Mouse (Mus musculus) erythroblast, embryonic 14.5 days (primary cell): ENCODE measurements around the gene Ifit3. TPM values are rescaled to one million over a fixed set of nuclear protein-coding genes. Genes with fewer than 3 reads are reported as not detected.
"Not testable (repeated sequence)": the region's sequence is repeated elsewhere in the genome, so short reads cannot be mapped to it uniquely, and the experiment has no call there.

Experiments
- H3K27me3 ChIP-seq: 2 replicates; pipeline ENCODE4 v1.6.1; 2012; ENCODE audit warnings: inconsistent platforms; ENCODE audit not compliant: control insufficient read depth
- H3K36me3 ChIP-seq: 2 replicates; pipeline ENCODE4 v1.6.1; 2012; ENCODE audit warnings: mild to moderate bottlenecking, inconsistent platforms; ENCODE audit not compliant: control insufficient read depth
- H3K4me1 ChIP-seq: 2 replicates; pipeline ENCODE4 v1.6.1; 2012; ENCODE audit warnings: inconsistent platforms; ENCODE audit not compliant: control insufficient read depth
- H3K4me3 ChIP-seq: replicated peaks from 2 replicates; pipeline ENCODE3; 2012; ENCODE audit warnings: moderate library complexity, mild to moderate bottlenecking, inconsistent platforms
- H3K9me3 ChIP-seq: 2 replicates; pipeline ENCODE4 v1.6.1; 2012; ENCODE audit warnings: low read length, inconsistent platforms, mixed read lengths; ENCODE audit not compliant: control insufficient read depth
- GATA1 ChIP-seq: IDR thresholded peaks from 2 replicates; pipeline ENCODE4 v1.6.1; 2012; ENCODE audit warnings: low read length, inconsistent platforms, mixed read lengths
- TAL1 ChIP-seq: IDR thresholded peaks from 3 replicates; pipeline ENCODE4 v1.6.1; 2012; ENCODE audit warnings: low read length, inconsistent platforms, mixed read lengths
- polyA plus RNA-seq: library from polyadenylated mRNA; stranded (reverse); fragments of >175 nt; gene quantifications from 2 replicates; pipeline ENCODE4 v1.2.3, GENCODE M21; 2012

Ifit3 gene
- polyA plus RNA-seq, 1 experiment, result not detected

DNA sequence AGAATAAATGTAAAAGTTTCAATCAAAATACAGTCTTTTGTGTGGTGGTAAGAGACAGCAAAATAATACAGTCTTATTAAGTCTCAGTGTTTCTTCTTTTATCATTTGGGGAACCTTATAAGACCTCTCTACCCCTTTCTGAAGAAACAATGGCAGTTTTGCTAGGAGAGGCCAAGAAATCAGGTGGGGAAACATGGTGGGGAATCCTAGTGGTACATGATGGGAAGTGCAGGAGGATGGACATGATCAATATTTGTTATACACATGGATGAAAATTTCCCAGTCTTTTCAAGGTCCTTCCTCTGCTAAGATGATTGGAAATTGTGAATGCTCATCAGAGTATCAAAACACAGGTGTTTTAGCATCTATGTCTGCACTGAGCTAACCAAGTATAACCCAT is 5.6 kb downstream of the Ifit3 start:
- no peak overlapping the region for H3K4me3 ChIP-seq
- no peaks in the 10 kb centered on the region for H3K4me1 ChIP-seq
- TF ChIP-seq TAL1, result no peak
- no peak for TF ChIP-seq GATA1
- no peaks in the 10 kb centered on the region for H3K27me3 ChIP-seq
- no peaks in the 10 kb centered on the region for H3K9me3 ChIP-seq
- no peaks in the 10 kb centered on the region for H3K36me3 ChIP-seq

DNA sequence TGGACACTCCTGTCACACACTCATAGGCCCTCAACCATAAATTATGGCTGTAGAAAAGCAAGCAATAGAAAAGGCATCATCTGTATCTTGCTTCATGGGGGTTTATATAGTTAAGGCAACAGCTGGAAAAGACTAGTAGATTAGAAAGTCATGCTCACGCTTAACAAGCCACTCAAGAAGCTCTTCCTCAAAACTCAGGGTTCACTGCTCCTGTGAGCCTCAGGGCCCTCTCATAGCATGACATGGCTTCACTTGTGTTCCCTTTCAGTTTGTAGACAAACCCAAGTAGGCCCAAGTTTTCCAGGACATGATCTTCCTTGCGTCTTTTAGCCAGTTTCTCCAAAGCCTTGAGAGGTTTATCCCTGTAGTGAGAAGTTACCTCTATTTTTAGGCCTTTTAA is 10.1 kb downstream of the Ifit3 start:
- H3K9me3 ChIP-seq, result no peaks in the 10 kb centered on the region

GRCm38 (mm10) chr19:34594523-34594922 is 11.2 kb downstream of the Ifit3 start:
- H3K9me3 ChIP-seq, H3K27me3 ChIP-seq, H3K4me3 ChIP-seq, H3K4me1 ChIP-seq, H3K36me3 ChIP-seq: not testable (repeated sequence)

More for the DNA sequence above, 10.1 kb downstream of the Ifit3 start:
- Histone ChIP-seq H3K36me3 (no peaks in the 10 kb centered on the region), H3K4me3 (no peak overlapping the region), H3K4me1 (no peaks in the 10 kb centered on the region), H3K27me3 (no peaks in the 10 kb centered on the region)
- TF ChIP-seq GATA1 (no peak), TAL1 (no peak)

DNA sequence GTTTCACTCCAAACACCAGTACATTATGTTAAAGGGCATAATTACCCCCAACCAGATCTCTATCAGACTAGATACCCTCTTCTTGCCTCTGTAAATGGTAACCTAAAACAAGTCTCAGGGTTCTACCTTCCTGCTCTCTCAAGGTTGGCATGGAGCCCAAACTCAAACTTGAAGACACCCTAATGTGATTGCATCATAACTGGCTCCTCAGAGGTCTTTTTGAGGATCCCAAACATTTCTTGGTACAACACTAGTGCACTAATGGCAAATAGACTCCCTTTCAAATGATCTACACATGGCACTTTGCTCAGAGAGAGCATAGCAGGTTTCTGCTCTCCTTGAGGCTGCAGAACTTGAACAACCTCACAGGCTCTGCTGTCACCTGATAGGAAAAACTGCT is 13.5 kb downstream of the Ifit3 start:
- TF ChIP-seq TAL1 (no peak), GATA1 (no peak)
- no peak overlapping the region for H3K4me3 ChIP-seq
- H3K27me3 ChIP-seq, result no peaks in the 10 kb centered on the region
- no peaks in the 10 kb centered on the region for H3K36me3 ChIP-seq
- H3K9me3 ChIP-seq, result no peaks in the 10 kb centered on the region
- no peaks in the 10 kb centered on the region for H3K4me1 ChIP-seq

DNA sequence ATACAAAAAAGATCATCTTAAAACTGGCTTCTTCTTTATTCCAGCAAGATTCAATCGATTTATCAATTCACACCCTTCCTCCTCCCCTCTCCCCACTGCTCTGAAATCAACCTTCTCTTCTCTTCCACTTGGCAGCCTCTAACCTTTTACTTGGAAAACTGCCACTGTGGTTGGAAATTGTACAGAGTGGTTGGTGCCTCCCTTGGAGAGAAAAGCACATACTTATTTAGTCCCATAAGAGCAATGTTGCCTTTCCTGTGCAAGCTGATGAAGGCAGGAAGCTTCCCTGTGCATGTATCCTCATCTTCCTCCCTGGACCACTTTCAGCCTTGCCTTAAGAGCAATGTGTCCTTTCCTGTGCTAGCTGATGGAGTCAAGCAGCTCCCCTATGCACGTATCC is 15.0 kb downstream of the Ifit3 start:
- no peaks in the 10 kb centered on the region for H3K27me3 ChIP-seq
- no peaks in the 10 kb centered on the region for H3K9me3 ChIP-seq
- no peak for TF ChIP-seq GATA1
- TF ChIP-seq TAL1, result no peak
- no peaks in the 10 kb centered on the region for H3K36me3 ChIP-seq
- no peak overlapping the region for H3K4me3 ChIP-seq
- no peaks in the 10 kb centered on the region for H3K4me1 ChIP-seq

GRCm38 (mm10) chr19:34599250-34599649 is 15.9 kb downstream of the Ifit3 start:
- H3K36me3 ChIP-seq, H3K4me1 ChIP-seq, H3K9me3 ChIP-seq, H3K4me3 ChIP-seq, H3K27me3 ChIP-seq: not testable (repeated sequence)

DNA sequence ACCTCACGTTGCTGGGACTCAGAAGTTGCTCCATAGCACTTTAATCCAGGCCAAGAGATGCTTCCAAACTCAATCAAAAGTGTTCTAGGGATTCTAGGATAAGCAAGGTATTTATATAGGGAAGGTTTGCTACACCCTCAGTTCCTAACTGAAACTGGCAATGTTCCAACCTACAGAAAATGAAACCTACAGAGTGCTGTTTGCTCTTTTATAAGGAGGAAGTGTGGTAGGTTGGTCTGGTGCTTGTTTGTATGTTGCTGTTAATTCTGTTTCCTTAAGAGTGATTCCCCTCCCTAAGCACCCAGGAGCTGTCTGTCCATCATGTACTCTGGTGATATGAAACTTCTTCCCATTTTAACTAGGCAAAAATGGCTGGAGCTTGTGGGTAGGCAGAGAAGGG is 18.6 kb downstream of the Ifit3 start, which contains the start of gene Ifit1bl1:
TSS of gene Ifit1bl1 (minus strand) at position 69 of the 400 bp plus-strand sequence.
- not testable (repeated sequence) for H3K4me1 ChIP-seq, H3K4me3 ChIP-seq, H3K27me3 ChIP-seq, H3K36me3 ChIP-seq, H3K9me3 ChIP-seq

- Histone ChIP-seq H3K4me1 (no peaks in the 10 kb centered on the region), H3K27me3 (no peaks in the 10 kb centered on the region), H3K36me3 (no peaks in the 10 kb centered on the region), H3K4me3 (no peak overlapping the region), H3K9me3 (no peaks in the 10 kb centered on the region)
- TF ChIP-seq TAL1 (no peak), GATA1 (no peak)
Observed at GRCm38 (mm10) chr19:34605472-34605871, 22.1 kb downstream of the Ifit3 start.

- H3K9me3 ChIP-seq, result not testable (repeated sequence)
Observed at GRCm38 (mm10) chr19:34607237-34608051, 24.1 kb downstream of the Ifit3 start, which contains the start of gene Ifit3b. TSS of gene Ifit3b (plus strand) at chr19:34607970.

GRCm38 (mm10) chr19:34610118-34610517 is 26.8 kb downstream of the Ifit3 start:
- not testable (repeated sequence) for H3K4me3 ChIP-seq, H3K4me1 ChIP-seq, H3K36me3 ChIP-seq, H3K9me3 ChIP-seq, H3K27me3 ChIP-seq

More at GRCm38 (mm10) chr19:34607237-34608051, 24.1 kb downstream of the Ifit3 start, which contains the start of gene Ifit3b:
- H3K4me1 ChIP-seq, H3K27me3 ChIP-seq, H3K36me3 ChIP-seq, H3K4me3 ChIP-seq: not testable (repeated sequence)

DNA sequence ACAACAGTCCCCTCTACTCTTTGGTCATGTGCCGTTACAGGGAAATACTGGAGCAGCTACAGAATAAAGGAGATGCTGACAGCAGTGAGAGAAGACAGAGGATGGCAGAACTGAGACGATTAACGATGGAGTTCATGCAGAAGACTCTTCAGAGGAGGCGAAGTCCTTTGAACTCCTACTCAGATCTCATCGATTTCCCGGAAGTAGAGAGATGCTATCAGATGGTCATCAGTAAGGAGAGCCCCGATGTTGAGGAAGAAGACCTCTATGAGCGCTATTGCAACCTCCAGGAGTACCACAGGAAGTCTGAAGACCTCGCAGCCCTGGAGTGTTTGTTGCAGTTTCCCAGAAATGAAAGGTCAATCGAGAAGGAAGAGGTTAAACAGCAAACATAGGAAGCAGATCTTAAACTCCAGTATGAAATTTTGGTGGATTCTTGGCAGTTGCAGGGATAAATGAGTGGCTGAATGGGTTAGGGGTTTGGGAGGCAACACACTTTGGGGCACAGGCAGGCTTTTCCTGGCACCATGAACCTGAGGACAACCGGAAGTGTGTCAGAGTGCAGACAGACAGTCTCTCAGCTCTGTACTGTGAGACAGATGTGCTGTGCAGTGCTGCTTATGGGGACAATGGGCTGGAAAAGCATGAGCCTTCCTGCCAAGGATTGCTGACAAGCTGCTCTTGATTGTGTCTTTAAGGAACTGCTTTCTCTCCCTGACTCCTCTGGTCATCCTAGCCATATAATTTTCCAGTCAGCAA is 29.1 kb downstream of the Ifit3 start:
- H3K27me3 ChIP-seq, result not testable (repeated sequence)

More for the DNA sequence above, 29.1 kb downstream of the Ifit3 start:
- H3K4me3 ChIP-seq, H3K36me3 ChIP-seq, H3K4me1 ChIP-seq, H3K9me3 ChIP-seq: not testable (repeated sequence)
